Mouse (Mus musculus): Measurements from ENCODE around the gene Gm10518.

DNA sequence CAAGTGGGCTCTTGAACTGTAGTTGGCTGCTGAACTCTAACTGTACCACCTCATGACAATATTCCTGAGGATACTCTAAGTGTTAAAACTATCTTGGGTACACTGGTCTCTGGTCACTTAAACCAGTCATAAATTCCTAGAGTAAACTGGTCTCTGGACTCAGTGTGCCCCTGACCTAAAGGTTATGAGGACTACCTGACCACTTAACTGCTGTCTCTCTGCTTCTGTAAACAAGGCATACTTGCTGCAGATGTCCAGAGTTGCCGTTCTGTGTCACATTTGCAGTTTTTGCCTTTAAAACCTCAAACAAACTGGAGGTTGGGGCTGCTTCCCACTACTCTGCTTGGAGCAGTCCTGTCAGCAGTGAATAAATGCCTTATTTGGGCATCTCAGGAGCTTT lies 30.4 kb downstream of the Gm10518 start:
- no peak for TF ChIP-seq POLR2A (IDR thresholded peaks at IDR 0.05; ENCODE audit: borderline replicate concordance, low read depth, low read length)
- TF ChIP-seq CTCF (IDR thresholded peaks at IDR 0.05; ENCODE audit: low read depth, low read length) = no peak
